Mouse (Mus musculus) hindbrain, embryonic 12.5 days (tissue): ENCODE measurements around the gene Atf4. TPM values are rescaled to one million over a fixed set of nuclear protein-coding genes. Genes with fewer than 3 reads are reported as not detected.

ENCODE experiments used
- ATAC-seq: fragments of 200-750 bp; cut with Nextera tagmentation; 2 replicates; pipeline ENCODE4 v1.8.0; 2017; ENCODE audit warnings: moderate TSS enrichment; ENCODE audit not compliant: low FRiP score
- H3K27ac ChIP-seq: fragments of 300-500 bp; sonication (generic); 2 replicates; pipeline ENCODE4 v1.5.1; 2016; ENCODE audit warnings: mild to moderate bottlenecking
- H3K27me3 ChIP-seq: fragments of 300-500 bp; sonication (generic); 2 replicates; pipeline ENCODE4 v1.6.1; 2016; ENCODE audit warnings: mild to moderate bottlenecking
- H3K36me3 ChIP-seq: fragments of 300-500 bp; sonication (generic); 2 replicates; pipeline ENCODE4 v1.6.1; 2016; ENCODE audit warnings: mild to moderate bottlenecking
- H3K4me1 ChIP-seq: fragments of 300-500 bp; sonication (generic); 2 replicates; pipeline ENCODE4 v1.6.1; 2016
- H3K4me2 ChIP-seq: fragments of 300-500 bp; sonication (generic); replicated peaks from 2 replicates; pipeline ENCODE4 v1.6.1; 2016; ENCODE audit warnings: mild to moderate bottlenecking
- H3K4me3 ChIP-seq: fragments of 300-500 bp; sonication (generic); 2 replicates; pipeline ENCODE4 v1.5.1; 2016; ENCODE audit warnings: mild to moderate bottlenecking
- H3K9ac ChIP-seq: fragments of 300-500 bp; sonication (generic); 2 replicates; pipeline ENCODE4 v1.6.1; 2016; ENCODE audit warnings: mild to moderate bottlenecking, moderate library complexity
- H3K9me3 ChIP-seq: fragments of 300-500 bp; sonication (generic); replicated peaks from 2 replicates; pipeline ENCODE4 v1.6.1; 2016; ENCODE audit warnings: mild to moderate bottlenecking
- WGBS: fragments of 180-500 bp; shearing (Covaris S2); methylation state at CpG from one replicate; pipeline ENCODE4 v1.1.7; 2016; 5-methylcytosine and 5-hydroxymethylcytosine counted together
- polyA plus RNA-seq: library from polyadenylated mRNA; unstranded; fragments of >200 nt; fragmentation: Nextera tagmentation; extraction: Ambion mirVana; gene quantifications from 2 replicates; pipeline ENCODE4 v1.2.1, GENCODE M21; 2016

Atf4 gene
- polyA plus RNA-seq, 1 experiment from 2014 or later, result 115 TPM

DNA sequence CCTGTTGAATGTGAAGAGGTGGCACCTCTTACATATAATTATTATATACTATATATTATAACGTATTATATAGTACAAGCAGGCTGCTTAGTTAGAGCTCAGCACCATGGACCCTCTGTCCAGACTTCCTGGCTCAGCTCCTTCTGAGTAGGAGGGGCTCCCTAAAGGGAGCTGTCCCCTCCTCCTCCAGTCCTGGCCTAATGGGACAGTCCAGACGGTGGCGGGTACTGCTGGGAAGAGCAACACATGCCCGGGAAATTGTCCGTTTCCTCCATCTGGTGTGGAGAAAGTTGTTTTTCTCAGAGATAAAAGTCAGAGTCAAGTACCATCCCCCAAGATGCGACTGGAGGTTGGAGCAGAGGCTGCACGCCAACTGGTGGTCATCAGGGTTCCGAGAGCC is 51.2 kb downstream of the Atf4 start:
- Histone ChIP-seq H3K4me2 (no peak overlapping the region), H3K4me3 (no peak overlapping the region), H3K27ac (no peak overlapping the region), H3K9ac (no peak overlapping the region), H3K4me1 (peaks cover 11% of the 10 kb centered on the region), H3K36me3 (no peaks in the 10 kb centered on the region), H3K9me3 (no peaks in the 10 kb centered on the region), H3K27me3 (no peaks in the 10 kb centered on the region)
- WGBS, result 58% methylated on average over 8 of the region's 8 CpGs
- ATAC-seq, result no peak

Other genes starting within 250 kb of the Atf4 start
- 2.5 and 3.2 TPM in 2 replicates for gene Pdgfb, start 240.2 kb upstream of the Atf4 start, polyA plus RNA-seq
- 11.6 and 14.3 TPM in 2 replicates for gene Syngr1, start 163.8 kb upstream of the Atf4 start, polyA plus RNA-seq
- gene Rpl3, start 163.3 kb upstream of the Atf4 start, polyA plus RNA-seq, result 642 and 670 TPM in 2 replicates
- gene Tab1, start 122.1 kb upstream of the Atf4 start, polyA plus RNA-seq, result 42.1 and 44.0 TPM in 2 replicates
- 12.0 and 12.2 TPM in 2 replicates for gene Mgat3, start 81.5 kb upstream of the Atf4 start, polyA plus RNA-seq
- gene Mief1, start 21.2 kb upstream of the Atf4 start, polyA plus RNA-seq, result 41.3 and 43.8 TPM in 2 replicates
- gene AC140267.1, start 19.3 kb upstream of the Atf4 start, polyA plus RNA-seq, result not detected in 2 replicates
- gene Rps19bp1, start 9.1 kb downstream of the Atf4 start, polyA plus RNA-seq, result 59.9 and 65.8 TPM in 2 replicates
- gene Cacna1i, start 32.1 kb downstream of the Atf4 start, polyA plus RNA-seq, result 0.18 TPM in 2 replicates